Mouse (Mus musculus) liver, adult 2 months (tissue): Measurements from ENCODE around the gene Krt24. TPM values are rescaled to one million over a fixed set of nuclear protein-coding genes. Genes with fewer than 3 reads are reported as not detected.
A peak's percentile ranks its signal among the peaks of the same experiment; 100 is the strongest.
"Not testable (repeated sequence)": the region's sequence is repeated elsewhere in the genome, so short reads cannot be mapped to it uniquely, and the experiment has no call there.

Experiments
- DNase-seq: peaks from one replicate; pipeline ENCODE4 v3.0.0-alpha.2; 2011; ENCODE audit warnings: low read depth, low spot score; ENCODE audit errors: extremely low read depth
- H3K27ac ChIP-seq: fragments of 200-500 bp; replicated peaks from 2 replicates; pipeline ENCODE4 v1.5.1; 2012; ENCODE audit warnings: low read depth, mild to moderate bottlenecking, control low read depth, inconsistent platforms, low read length; ENCODE audit not compliant: insufficient read depth
- H3K27me3 ChIP-seq: fragments of 200-500 bp; 2 replicates; pipeline ENCODE4 v1.6.1; 2012; ENCODE audit warnings: mild to moderate bottlenecking, moderate library complexity, low read length, inconsistent platforms; ENCODE audit not compliant: control insufficient read depth, insufficient read depth
- H3K36me3 ChIP-seq: fragments of 200-500 bp; 2 replicates; pipeline ENCODE4 v1.6.1; 2012; ENCODE audit warnings: low read length, inconsistent platforms; ENCODE audit not compliant: control insufficient read depth, insufficient read depth
- H3K4me1 ChIP-seq: fragments of 200-500 bp; 2 replicates; pipeline ENCODE4 v1.6.1; 2011; ENCODE audit warnings: low read length; ENCODE audit not compliant: control insufficient read depth, insufficient read depth
- H3K4me3 ChIP-seq: fragments of 200-500 bp; 2 replicates; pipeline ENCODE4 v1.5.1; 2011; ENCODE audit warnings: low read depth, mild to moderate bottlenecking, control low read depth, low read length, moderate library complexity; ENCODE audit not compliant: insufficient read depth
- H3K79me2 ChIP-seq: fragments of 200-500 bp; 2 replicates; pipeline ENCODE4 v1.6.1; 2012; ENCODE audit warnings: inconsistent platforms, mild to moderate bottlenecking, low read length, moderate library complexity; ENCODE audit not compliant: control insufficient read depth, insufficient read depth
- H3K9ac ChIP-seq: fragments of 200-500 bp; 2 replicates; pipeline ENCODE4 v1.6.1; 2012; ENCODE audit warnings: low read depth, mild to moderate bottlenecking, control low read depth, inconsistent platforms, low read length
- CTCF ChIP-seq: fragments of 200-500 bp; IDR thresholded peaks from 2 replicates; pipeline ENCODE4 v1.5.1; 2011; ENCODE audit warnings: low read depth, low read length, control low read depth
- POLR2A ChIP-seq: fragments of 200-500 bp; IDR thresholded peaks from 2 replicates; pipeline ENCODE4 v1.6.1; 2011; ENCODE audit warnings: low read length, control low read depth; ENCODE audit not compliant: insufficient read depth; ENCODE audit errors: extremely low read depth
- WGBS: fragments of 180-500 bp; shearing (Covaris S2); methylation state at CpG from one replicate; pipeline ENCODE4 v1.1.7; 2018; 5-methylcytosine and 5-hydroxymethylcytosine counted together
- polyA plus RNA-seq: library from polyadenylated mRNA; depleted of rRNA; stranded (reverse); fragments of >200 nt; gene quantifications from 2 replicates; pipeline ENCODE4 v1.2.3, GENCODE M21; 2012
- total RNA-seq: library from RNA; depleted of rRNA; stranded (reverse); fragments of >200 nt; gene quantifications from 2 replicates; pipeline ENCODE4 v1.2.3, GENCODE M21; 2014

The Krt24 gene
- total and polyA plus RNA-seq, 2 experiments, result not detected

- no peaks in the 10 kb centered on the region for H3K79me2 ChIP-seq
- no peaks in the 10 kb centered on the region for H3K36me3 ChIP-seq
- no peak overlapping the region for H3K27ac ChIP-seq
- no peaks in the 10 kb centered on the region; the same call in 1 of the 2 replicates for H3K4me1 ChIP-seq
- 0 out of 2 replicates have a peak, but pooled peaks have one; percentile 18 for TF ChIP-seq CTCF
- TF ChIP-seq POLR2A, result no peak
- no peak overlapping the region for H3K4me3 ChIP-seq
- WGBS, result 68% methylated on average over 2 of the region's 2 CpGs
- no peak overlapping the region for H3K9ac ChIP-seq
- no peak for DNase-seq
- no peaks in the 10 kb centered on the region for H3K27me3 ChIP-seq
These were observed 31.2 kb downstream of the Krt24 start for GRCm38 (mm10) chr11:99253893-99254292.

GRCm38 (mm10) chr11:99252671-99253070 lies 32.4 kb downstream of the Krt24 start:
- TF ChIP-seq POLR2A (no peak), CTCF (no peak)
- no peaks in the 10 kb centered on the region; the same call in 1 of the 2 replicates for H3K4me1 ChIP-seq
- no peak overlapping the region for H3K4me3 ChIP-seq
- no peaks in the 10 kb centered on the region for H3K36me3 ChIP-seq
- no peak overlapping the region for H3K9ac ChIP-seq
- WGBS, result 77% methylated on average over 8 of the region's 8 CpGs
- H3K27me3 ChIP-seq, result no peaks in the 10 kb centered on the region
- H3K27ac ChIP-seq, result no peak overlapping the region
- H3K79me2 ChIP-seq, result no peaks in the 10 kb centered on the region
- DNase-seq, result no peak

DNA sequence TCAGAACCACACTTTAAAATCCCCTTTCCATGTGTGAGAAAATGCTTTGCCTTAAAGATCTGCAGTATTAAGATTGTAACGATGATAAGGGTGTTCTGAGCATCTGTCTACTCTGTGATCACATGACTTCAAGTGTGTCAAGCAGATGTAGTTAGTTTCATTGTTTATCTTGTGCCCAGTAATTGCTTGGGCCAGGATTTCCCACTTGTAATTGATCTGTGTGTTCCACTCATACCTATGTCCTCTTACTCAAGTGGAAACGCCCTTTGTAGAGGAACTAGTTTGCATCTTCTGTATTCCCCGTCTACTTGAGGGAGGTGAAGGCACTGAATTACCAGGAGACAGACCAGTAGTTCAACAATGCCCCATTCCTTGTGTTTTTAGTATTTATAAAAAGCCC lies 34.4 kb downstream of the Krt24 start:
- Histone ChIP-seq H3K36me3 (no peaks in the 10 kb centered on the region), H3K79me2 (no peaks in the 10 kb centered on the region), H3K4me3 (no peak overlapping the region), H3K9ac (no peak overlapping the region), H3K27ac (no peak overlapping the region), H3K27me3 (no peaks in the 10 kb centered on the region), H3K4me1 (no peaks in the 10 kb centered on the region; the same call in 1 of the 2 replicates)
- WGBS, result 61% methylated on average over 3 of the region's 3 CpGs
- DNase-seq, result no peak
- TF ChIP-seq POLR2A (no peak), CTCF (no peak)

DNA sequence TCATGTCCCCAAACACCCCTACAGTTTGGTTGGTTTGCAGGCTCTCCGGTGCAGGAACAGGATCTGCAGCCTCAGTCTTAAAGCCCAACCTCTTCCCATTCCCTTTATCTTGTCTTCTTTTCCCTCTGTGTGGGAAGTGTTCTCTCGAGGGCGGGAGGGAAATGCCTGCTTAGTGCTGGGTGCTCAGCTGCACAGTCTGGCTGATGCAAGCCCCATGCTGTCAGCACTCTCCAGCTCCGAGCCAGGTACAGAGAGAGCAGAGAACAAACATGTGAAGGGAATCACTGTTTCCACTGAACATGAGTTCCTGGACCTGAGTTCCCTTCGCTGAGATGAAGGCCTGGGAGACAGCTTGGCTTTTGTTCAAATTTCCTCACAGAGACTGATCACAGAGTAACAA lies 34.8 kb downstream of the Krt24 start:
- WGBS, result 40% methylated on average over 5 of the region's 5 CpGs
- no peak overlapping the region for H3K9ac ChIP-seq
- no peak for TF ChIP-seq CTCF
- no peaks in the 10 kb centered on the region for H3K36me3 ChIP-seq
- no peaks in the 10 kb centered on the region for H3K79me2 ChIP-seq
- H3K27ac ChIP-seq, result no peak overlapping the region
- DNase-seq, result no peak
- no peaks in the 10 kb centered on the region; the same call in 1 of the 2 replicates for H3K4me1 ChIP-seq
- no peak overlapping the region for H3K4me3 ChIP-seq
- H3K27me3 ChIP-seq, result no peaks in the 10 kb centered on the region

GRCm38 (mm10) chr11:99249115-99249514 lies 35.9 kb downstream of the Krt24 start:
- 65% methylated on average over 4 of the region's 4 CpGs for WGBS
- no peaks in the 10 kb centered on the region for H3K36me3 ChIP-seq
- DNase-seq, result no peak
- no peaks in the 10 kb centered on the region for H3K27me3 ChIP-seq
- no peak overlapping the region for H3K4me3 ChIP-seq
- no peak overlapping the region for H3K9ac ChIP-seq
- H3K27ac ChIP-seq, result no peak overlapping the region
- no peaks in the 10 kb centered on the region; the same call in 1 of the 2 replicates for H3K4me1 ChIP-seq
- TF ChIP-seq CTCF (peak; percentile 59), POLR2A (no peak)
- H3K79me2 ChIP-seq, result no peaks in the 10 kb centered on the region

GRCm38 (mm10) chr11:99247916-99248315 lies 37.1 kb downstream of the Krt24 start:
- Histone ChIP-seq H3K4me3 (no peak overlapping the region), H3K79me2 (no peaks in the 10 kb centered on the region)
- WGBS, result 96% methylated on average over 4 of the region's 4 CpGs

DNA sequence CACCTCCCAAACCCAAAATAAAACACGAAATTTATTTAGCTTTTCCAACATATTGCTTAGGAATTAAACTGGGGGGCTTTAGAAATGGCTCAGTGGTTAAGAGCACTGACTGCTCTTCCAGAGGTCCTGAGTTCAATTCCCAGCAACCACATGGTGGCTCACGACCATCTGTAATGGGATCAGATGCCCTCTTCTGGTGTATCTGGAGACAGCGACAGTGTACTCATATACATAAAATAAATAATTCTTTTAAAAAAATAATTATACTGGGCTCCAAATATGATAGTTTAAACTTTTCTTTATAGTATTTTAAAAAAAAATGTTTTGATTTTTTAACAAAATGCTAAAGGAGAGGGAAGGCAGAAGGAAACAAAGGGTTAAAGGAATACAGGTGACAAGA lies 40.5 kb downstream of the Krt24 start:
- not testable (repeated sequence) for H3K27ac ChIP-seq, H3K79me2 ChIP-seq, H3K4me1 ChIP-seq, H3K9ac ChIP-seq, DNase-seq, H3K36me3 ChIP-seq, H3K4me3 ChIP-seq, H3K27me3 ChIP-seq
- 57% methylated on average over 3 of the region's 3 CpGs for WGBS

More at GRCm38 (mm10) chr11:99247916-99248315, 37.1 kb downstream of the Krt24 start:
- Histone ChIP-seq H3K27me3 (no peaks in the 10 kb centered on the region), H3K27ac (no peak overlapping the region), H3K9ac (no peak overlapping the region), H3K36me3 (no peaks in the 10 kb centered on the region), H3K4me1 (peaks cover 5% of the 10 kb centered on the region)
- no peak for DNase-seq
- TF ChIP-seq CTCF (no peak), POLR2A (no peak)
